Mouse (Mus musculus): ENCODE results near the gene Gm3646.

DNA sequence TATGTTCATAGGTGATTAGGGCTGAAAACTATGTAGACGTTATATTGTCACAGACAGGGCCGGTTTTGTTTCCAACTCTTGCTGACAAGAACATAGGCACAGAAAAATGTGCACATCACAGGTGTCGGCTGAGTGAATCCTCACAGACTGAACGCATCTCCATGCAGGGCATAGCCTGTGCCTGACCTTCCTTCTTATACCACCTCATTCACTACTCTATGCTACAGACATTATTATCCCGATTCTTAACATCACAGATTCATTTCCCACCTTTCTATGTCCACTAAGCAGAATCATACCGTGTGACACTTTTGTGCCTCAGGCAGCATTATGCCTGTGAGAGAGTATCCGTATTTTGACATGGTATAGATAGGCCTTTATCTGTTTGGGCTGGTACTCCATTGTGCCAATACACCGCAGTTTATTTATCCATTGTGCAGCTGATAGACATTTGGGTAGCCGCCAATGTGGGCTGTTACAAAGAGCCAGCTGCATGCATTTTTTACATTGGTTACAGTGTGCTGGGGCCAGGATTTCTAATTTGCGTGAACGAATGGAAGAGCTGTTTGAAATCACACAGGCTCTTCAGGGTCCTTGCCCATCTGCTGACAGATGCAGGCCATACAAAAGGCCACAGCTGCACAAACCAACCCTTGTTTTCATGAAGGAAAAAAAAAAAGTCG is 33.5 kb upstream of the Gm3646 start:
- TF ChIP-seq CTCF (IDR thresholded peaks at IDR 0.05; ENCODE audit: extremely low read depth, insufficient read depth, insufficient read length, insufficient replicate concordance), result no peak
- TF ChIP-seq POLR2A (IDR thresholded peaks at IDR 0.05; ENCODE audit: low read depth, low read length), result no peak
